Mouse (Mus musculus) MEL-GATA-1-ER (cell line): Measurements from ENCODE around the gene Ddx52.

Experiments
- DNase-seq: peaks from one replicate; pipeline ENCODE4 v3.0.0-alpha.2; 2012; ENCODE audit warnings: low read depth; ENCODE audit errors: extremely low read depth

Ddx52 gene

DNA sequence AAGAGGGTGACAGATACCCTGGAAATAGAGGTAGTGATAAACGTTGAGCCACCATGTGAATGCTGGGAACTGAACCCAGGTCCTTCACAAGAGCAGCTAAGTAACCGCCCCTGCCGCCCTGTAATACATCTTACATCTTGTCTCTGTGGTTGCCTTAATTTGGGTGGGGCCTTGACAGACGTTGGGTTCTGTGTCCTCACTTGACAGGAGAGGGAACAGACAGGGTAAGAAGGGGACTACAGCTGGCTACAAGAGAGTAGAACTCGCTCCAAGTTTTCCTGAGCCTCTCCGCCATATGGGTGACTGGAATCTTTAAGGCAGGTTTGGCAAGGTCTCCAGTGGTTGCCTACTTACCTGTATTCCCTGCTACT lies 26.3 kb downstream of the Ddx52 start:
- peak; percentile 39 for DNase-seq

DNA sequence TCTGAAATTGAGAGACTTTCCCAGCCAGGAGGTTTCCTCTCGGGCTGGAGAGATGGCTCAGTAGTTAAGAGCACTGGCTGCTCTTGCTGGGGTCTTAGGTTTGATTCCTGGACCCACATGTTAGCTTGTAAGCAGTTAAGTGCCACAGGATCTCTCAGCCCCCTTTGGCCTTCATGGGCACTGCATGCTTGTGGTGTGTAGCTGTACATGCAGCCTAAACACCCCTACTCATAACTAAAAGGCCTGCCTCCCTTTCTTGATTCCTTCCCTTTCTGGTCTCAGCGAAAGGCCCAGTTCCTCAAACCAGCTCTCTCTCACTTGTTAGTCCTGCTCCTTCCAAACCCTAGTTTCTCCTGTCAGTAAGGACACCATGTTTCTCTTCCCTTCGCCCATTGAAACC lies 27.2 kb downstream of the Ddx52 start:
- no peak for DNase-seq

DNA sequence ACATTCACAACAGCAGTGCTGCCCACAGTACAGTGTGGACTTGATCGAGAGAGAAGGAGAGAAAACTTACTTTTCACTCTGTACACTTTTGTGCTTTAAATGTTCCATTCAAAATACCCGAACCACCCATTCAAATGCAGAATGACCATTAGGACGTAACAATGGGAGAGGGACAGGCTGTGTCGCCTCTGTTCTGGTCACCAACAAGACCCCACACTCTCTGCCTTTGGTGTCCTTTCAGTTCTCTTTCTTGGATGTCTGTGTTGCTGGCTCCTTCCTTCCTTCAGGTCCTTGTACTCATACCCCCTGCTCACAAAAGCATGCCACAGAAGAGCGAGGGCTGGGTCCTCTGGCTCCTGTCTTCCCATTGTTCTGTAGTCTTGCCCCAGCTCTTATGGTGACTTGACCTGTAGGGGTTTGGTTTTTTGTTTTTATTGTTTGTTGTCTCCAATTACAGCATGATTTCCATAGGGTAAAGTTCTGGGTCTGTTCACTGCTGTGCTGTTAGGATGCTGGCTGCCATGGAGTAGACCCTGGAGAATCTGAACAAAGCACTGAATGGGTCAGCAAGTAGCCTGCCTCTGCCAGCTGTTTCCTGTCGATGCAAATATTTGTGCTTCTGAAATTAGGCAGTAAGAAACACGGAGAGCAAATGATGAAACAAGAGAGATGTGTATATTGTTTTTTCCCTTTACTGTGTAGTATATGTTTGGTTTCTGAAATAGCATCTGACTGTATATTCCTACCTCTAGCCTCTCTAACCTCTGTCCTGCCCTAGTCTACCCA lies 32.9 kb downstream of the Ddx52 start:
- DNase-seq, result no peak

DNA sequence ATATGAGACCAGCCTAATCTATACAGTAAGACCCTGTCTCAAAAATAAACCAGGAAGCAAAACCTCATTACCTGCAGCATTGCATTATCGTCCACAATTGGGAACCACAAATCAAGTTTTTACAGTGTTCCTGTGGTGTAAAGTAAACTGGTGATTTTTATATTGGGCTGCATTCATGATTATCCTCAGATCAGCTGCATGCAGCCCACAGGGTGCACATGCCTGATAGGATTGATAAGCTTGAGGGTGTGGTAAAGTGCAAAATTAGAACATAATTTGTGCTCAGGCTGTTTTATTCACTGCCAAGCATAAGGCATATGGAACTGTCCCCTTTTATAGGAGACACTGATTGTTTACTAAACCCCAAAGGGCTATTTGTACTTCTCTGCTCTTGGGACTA lies 33.6 kb downstream of the Ddx52 start:
- no peak for DNase-seq

DNA sequence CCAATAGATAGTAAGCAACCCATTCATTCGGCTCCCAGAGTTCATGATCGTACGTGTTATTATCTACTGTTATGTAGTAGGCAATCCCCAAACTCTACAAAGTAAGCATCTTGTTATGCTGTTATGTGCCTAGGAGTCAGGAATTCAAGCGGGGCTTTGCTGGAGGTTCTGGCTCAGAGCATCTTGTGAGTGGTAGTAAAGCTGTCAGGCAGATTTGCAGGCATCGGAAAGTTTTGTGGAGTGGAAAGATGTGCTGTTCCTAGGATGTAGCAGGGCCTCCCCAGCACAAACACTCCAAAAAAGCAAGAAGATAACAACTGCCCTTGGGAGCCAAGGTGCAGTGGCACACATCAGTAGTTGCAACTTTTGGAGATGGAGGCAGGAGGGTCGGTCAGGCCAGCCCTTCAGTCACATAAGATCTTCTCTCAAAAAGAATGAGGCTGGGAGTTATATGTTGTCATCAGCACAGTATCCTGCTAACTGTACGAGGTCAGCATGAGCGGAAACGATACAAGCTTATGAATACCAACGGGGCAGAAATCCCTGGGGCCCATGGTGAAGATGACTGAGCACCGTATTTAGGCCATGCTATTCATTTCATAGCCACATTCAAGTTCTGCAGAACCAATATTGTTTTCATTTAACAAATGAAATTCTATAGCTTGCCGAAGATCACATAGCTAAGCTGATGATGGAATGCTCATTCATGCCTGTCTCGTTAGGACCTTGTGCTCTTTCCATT lies 34.5 kb downstream of the Ddx52 start:
- no peak for DNase-seq

DNA sequence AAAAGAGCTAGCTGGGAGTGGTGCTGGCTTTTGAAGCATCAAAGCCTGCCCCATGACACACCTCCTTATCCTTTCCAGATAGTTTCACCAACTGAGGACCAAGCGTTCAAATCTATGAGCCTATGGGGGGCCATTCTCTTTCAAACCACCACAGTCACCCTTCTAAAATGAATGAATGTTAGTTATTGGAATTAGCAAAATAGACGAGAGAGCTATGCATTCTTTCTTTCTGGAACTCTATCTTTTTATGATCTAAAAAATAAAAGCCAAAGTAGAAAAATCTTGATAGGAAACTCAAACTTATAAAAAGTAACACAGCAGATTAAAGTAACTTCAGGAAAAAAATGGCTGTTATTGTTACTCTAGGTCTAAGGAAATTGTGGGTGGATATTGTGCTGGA lies 35.9 kb downstream of the Ddx52 start:
- no peak for DNase-seq

DNA sequence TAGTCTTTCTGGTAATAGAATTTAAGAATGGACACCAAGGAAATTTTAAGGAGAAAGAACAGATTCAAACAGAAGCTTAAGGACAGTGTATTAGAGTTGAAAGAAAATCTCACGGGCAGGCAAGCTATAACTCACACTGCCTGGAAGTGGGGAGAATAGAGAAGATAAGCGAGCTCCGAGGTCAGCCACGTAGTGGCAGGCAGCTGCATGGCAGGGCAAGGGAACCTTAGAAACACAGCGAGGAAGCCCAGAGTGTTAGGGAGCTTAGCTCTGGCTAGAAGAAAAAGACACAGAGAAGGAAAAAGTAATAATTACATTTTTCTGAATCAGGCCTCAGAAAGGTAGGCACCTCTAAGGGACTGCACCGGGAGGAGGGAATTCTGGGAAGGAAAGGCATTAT lies 38.1 kb downstream of the Ddx52 start:
- no peak for DNase-seq

DNA sequence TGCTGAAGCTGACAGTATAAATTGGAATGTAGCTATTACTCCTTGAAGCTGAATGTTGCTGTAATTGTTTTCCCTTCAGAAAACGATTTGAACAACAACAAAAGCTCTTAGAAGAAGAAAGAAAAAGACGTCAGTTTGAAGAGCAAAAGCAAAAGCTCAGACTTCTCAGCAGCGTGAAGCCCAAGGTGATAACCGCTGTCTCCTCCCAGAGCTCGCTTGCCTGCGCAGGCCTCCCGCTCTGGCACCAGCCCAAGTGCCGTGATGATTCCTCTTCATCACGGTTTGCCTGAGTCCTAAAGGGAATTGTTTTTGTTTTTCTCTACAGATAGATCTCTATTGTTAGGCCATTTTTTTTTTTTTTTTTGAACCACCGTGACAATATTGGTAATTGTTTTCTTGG lies 39.5 kb downstream of the Ddx52 start:
- no peak for DNase-seq

DNA sequence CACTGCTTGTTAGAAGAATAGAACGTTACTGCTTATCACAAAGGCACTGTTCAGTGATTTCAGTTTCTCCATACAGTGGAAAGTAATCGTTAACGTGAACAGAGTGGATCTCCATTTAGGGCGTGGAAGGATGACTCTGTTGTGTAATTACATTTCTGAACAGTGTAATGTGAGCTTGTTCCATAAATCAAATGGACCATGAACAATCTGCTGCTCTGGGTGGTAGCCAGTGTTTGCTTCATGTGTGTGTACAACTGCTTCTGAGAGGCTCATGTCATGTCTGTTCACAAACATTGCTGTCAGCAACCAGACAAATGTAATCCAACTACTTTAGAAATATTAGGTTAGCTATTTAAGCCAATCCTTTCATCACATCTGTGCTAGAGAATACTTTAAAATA lies 49.8 kb downstream of the Ddx52 start:
- DNase-seq, result no peak

DNA sequence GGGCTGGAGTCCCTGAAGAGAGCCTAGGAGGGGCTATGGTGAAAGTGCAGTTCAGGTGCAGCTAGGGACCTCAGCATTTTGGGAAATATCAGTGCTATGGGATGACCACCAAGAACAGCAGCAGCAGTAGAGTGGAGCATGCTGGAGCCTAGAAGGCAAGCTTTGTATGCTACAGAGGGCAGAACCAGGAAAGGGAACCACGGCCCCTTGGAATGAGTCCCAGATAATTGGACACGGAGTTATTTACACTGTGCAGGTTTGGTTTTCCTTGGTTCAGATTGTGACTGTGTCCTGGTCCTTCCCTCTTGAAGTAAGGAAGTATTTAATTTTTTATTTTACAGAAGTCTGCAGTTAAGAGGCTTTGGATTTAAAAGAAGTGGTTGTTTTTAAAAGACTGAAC lies 51.6 kb downstream of the Ddx52 start:
- no peak for DNase-seq

DNA sequence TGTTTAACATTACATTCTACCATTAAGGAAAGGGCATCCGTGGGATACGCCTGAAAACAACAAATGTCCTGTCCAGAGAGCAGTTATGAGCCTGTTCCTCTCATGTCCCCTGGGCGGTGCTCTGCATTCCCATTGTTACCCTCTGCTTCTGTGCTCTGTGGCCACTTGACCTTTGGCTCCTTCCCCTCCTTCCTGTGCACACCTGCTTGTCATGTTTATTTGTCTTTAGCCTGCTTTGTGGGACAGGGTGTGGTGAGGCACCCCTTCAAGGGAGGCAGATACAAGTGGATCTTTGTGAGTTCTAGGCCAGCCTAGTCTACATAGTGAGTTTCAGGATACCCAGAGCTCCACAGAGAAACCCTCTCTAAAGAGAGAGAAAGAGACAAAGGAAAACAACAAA lies 52.6 kb downstream of the Ddx52 start:
- no peak for DNase-seq

DNA sequence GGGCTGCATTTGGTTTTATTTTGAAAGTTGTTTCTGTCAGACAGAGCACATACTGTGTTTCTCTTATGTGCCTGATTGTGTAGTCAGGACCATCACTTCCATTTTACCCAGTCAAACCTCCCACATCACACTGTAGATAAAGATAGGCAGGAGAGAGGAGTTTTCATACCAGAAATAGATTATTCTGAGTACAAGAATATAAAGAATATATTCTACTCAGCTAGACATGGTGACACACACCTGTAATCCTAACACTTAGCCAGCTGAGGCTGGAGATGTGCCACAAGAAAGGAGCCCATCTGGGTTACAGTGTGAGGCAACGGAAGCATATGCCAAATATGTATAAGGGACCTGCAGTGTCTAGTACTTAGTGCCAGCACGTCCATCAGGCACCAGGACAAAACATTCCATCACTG lies 53.7 kb downstream of the Ddx52 start:
- no peak for DNase-seq

DNA sequence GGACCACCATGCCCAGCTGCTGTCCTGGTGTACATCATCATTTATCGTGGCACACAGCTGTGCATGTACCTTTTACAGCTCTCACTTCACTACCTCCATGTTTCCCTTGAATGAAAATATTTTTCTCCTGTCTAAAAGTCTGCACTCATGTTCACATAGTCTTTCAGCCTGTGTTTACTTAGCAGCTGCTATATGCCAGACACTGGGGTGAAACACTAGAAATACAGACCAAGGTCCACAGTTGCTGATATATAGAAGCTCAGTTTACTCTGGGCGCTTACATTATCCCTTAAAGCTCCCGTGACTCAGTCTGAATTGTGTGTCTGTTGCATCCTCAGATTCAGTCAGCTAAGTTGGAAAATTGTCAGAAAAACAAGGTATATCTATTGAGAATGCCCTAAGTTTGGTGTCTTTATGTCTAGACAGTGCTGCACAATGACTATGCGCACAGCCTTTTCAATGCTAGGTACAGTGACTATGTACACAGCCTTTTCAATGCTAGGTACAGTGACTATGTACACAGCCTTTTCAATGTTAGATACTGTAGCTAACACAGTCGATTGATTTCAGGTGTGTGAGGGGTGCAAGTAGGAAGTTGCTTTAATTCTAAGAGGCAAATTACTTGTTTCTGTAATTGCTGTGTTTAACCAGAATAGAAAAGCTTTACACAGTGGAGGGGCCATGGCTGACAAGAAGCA lies 55.5 kb downstream of the Ddx52 start:
- DNase-seq, result no peak

DNA sequence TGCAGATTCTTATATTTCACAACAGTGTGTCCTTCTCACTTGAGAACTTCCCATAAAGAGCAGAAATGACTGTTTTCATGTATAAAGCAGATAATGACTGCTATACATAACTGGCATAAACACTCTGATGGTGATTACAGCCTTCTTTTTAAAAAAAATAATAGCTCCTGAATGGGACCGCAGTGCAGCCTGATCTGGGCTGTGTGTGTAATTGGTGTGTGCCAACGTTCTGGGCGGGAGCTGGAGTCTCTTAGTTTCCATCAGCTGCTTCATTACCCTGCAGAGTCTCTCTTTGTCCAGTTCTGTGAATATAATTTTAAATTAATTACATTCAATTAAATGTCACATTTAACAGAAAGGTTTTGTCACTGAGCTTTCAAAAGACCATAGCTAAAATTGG lies 57.1 kb downstream of the Ddx52 start:
- no peak for DNase-seq

DNA sequence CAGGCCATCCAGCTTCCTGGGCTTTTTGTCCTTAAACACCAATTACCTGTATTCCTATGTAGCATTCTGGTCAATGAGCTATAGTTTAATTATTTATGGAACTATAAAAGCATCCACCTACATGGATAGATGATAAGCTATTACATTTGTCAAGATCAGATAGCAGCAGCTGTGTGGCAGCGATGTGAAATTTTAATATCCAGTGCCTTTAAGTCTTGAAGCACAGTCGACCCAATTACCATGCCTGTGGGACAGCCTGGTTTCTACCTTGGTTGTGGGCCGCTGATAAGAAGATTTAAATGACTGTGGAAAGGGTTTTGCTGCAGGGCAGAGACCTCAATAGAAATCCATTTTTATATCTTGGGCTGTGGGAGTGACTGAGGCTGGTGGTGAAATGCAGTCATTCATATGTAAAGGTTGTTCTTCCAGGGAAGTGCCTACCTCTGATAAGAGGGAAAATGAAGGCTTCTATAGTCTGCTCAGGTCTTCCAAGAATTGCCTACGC lies 57.6 kb downstream of the Ddx52 start:
- no peak for DNase-seq

DNA sequence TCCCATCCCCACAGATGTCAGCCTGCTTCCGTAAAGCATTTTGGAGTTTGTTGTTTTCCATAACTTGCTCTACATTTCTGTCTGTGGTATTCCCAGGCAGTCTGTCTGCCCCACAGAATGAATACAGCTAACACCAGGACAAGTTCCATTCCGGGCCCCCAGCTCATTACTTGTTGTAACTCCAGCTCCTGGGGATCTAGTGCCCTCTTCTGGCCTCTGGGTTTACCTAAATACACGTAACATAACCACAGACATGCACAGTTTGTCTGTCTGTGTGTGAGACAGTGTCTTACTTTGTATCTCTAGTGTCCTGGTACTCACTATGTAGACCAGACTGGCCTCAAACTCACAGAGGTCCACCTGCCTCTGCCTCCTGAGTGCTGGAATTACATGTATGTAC lies 59.4 kb downstream of the Ddx52 start:
- DNase-seq, result no peak

DNA sequence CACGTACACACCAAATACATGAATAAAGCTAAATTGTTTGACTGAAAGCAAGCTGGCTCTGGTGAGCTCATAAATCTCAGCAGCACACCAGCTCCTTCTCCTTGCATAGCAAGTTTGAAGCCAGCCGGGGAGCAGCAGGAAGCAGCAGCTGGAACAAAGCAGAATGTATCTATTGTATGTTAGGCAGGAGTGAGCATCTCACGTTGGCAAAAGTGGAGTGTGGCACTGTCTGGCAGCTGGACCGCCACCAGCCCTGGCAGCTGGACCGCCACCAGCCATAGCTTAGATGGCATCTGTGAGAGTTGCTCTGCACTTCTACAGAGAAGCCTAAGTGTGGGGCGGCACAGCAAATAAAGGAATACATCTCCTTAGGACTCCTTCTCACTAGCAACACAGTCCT lies 62.1 kb downstream of the Ddx52 start:
- no peak for DNase-seq

DNA sequence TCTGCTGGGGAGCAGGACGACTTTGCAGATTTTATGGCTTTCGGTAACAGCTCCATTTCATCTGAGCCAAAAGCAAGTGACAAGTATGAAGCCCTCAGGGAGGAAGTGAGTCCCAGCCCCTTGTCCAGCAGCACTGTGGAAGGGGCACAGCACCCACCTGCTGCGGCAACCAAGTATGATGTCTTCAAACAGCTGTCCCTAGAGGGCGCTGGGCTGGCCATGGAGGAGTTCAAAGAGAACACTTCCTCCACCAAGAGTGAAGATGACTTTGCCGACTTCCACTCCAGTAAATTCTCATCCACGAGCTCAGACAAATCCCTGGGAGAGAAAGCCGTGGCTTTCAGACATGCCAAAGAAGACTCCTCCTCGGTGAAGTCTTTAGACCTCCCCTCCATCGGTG lies 67.1 kb downstream of the Ddx52 start:
- DNase-seq, result no peak

DNA sequence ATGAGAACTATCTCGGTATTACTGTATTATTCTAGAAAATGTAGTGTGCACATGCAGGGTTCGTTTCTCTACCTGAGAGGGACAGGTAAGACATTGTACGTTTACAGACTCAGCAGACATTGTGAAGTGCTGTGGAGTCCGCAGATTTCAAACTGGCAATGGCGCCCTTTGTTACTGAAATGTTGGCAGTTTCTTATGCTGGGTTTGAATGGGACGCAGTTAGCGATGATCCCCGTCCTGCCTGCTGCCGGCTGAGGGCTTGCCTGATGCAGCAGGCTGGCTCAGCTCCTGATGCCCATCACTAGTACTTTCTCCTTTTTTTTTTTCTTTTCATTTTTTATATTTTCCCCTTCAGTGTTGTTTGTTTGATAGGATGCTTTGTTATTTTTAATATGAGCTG lies 68.5 kb downstream of the Ddx52 start:
- DNase-seq, result no peak

DNA sequence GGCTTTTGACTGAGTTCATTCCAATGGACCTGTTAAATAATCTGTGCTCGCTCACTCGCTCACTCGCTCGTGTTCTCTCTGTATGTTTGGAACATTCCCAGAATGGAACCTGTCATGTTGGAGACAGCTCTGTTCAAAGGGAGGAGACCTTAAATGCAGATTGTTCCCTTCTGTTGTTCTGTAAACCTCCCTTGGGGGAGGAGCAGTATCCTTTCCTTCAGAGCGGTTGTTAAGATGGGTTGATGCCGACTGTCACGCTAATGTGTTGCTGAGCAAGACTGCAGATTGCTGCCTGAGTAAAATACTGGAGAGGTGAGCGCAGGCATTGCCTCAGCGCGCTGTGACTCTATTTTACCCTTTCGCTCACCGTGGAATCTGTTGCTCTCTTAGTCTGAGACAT lies 69.2 kb downstream of the Ddx52 start:
- no peak for DNase-seq

DNA sequence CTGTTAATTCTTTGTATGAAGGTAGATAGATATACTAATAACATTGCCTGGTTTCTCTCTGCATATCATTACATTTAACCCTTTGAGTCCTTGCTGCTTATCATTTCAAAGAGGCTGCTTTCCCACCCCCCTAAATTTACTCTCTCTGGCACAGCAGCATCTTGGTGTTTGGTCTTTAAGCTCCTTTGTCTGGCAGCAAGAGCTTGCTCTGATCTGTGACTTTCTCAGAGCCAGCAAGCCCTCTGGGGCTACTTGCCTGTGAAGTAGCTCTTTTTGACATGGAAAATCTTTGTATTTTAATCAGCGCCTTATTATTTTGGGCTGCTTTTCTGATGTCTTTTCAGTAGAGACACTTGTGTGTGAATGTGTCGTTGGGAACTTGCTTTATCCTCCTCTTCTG lies 69.7 kb downstream of the Ddx52 start:
- DNase-seq, result no peak
